Mouse (Mus musculus) kidney, adult 2 months (tissue): ENCODE measurements around the gene Prrc2c.

Experiments
- CTCF ChIP-seq: fragments of 200-500 bp; conservative IDR thresholded peaks from 2 replicates; pipeline ENCODE4 v1.5.1; 2011; ENCODE audit warnings: low read depth, mild to moderate bottlenecking, control low read depth, low read length, moderate library complexity, mixed read lengths; ENCODE audit not compliant: insufficient read depth, insufficient read length
- POLR2A ChIP-seq: fragments of 200-500 bp; IDR thresholded peaks from one replicate; pipeline ENCODE4 v1.6.1; 2011; ENCODE audit warnings: low read depth, low read length, control low read depth

DNA sequence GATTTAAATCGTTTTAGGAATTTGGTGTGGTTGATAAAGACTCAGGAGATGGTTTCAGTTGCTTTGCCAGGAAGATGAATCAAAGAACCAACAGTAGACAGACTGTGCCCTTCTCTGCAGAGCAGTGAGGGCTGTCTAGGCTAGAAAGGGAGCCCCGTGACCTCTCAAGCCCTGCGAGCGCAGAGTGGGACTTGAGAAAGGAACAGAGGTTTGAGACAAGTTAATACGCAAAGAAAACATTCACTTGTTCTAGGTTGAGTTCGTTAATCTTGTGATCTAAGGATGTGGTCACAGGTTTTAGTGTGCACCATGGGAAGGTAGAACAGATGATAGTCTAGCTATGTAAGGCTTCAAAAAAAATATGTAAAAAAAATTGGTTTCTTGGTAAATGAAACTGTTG lies 12.4 kb downstream of the Prrc2c start:
- TF ChIP-seq CTCF (no peak), POLR2A (no peak)
